Mouse (Mus musculus): ENCODE data around the gene Gm17662.

The Gm17662 gene

DNA sequence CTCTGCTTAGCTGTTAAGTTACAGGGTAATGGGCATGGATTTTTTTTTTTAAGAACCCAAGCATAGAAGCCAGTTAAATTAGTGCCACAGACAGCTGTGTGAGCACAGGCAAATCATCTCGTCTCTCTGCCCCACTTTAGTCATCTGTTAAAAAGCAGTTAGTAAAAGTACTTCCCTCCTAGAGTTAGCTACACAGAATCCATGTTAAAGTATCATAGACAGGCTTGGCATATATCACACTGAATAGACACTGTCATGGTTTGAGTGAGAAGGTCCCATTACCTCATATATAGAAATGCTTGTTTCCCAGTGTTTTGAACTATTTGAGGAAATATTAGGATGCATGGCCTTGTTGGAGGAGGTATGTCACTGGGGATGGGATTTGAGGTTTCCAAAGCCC lies at the start of gene Gm17662:
Gene Gm17662 (plus strand): TSS at position 301 of the 400 bp plus-strand sequence.
- DNase-seq (ENCODE audit: low read depth, low spot score): no peak

DNA sequence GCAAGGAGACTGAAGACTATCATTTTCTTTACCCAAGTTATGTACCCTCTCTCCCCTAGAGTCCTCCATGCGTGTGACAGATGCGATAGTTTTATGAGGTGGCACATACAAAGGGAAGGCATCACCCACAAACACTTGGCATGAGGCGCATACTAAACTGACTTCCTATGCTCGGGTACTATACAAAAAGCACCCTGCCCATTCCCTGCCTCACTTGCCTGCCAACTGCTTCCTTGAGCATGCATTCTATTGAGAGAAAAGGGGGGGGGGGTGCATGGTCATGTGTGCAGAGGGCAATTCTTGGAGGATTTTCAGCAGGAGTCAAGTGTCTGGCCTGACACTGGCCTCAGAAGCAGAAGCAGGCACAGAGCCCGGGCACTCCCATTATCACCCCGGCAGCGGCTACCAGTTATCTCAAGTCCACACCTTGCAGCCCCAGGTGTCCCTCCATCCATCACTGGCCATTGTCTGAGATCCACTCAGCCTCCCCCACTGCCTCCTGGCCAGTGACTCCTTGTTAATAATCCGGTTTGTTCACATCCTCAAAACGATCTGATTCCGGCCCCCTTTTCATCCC lies 46.3 kb upstream of the Gm17662 start:
- DNase-seq (ENCODE audit: low read depth, low spot score): no peak

DNA sequence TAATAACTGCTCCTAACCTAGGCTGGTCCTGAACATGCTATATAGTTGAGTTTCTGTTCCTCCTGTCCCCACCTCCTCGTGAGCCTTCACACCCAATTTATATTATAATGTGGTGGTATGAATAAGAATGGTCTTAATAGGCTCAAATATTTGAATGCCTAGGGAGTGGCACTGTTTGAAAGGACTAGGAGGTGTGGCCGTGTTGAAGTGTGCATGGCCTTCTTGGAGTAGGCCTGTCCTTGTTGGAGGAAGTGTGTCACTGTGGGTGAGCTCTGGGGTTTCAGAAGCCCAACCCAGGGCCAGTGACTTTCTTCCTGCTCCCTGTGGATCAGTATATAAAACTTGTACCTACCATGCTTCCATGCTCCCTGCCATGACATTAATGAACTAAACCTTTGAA lies 43.5 kb upstream of the Gm17662 start:
- peak; percentile 77 for DNase-seq (ENCODE audit: low read depth, low spot score)

DNA sequence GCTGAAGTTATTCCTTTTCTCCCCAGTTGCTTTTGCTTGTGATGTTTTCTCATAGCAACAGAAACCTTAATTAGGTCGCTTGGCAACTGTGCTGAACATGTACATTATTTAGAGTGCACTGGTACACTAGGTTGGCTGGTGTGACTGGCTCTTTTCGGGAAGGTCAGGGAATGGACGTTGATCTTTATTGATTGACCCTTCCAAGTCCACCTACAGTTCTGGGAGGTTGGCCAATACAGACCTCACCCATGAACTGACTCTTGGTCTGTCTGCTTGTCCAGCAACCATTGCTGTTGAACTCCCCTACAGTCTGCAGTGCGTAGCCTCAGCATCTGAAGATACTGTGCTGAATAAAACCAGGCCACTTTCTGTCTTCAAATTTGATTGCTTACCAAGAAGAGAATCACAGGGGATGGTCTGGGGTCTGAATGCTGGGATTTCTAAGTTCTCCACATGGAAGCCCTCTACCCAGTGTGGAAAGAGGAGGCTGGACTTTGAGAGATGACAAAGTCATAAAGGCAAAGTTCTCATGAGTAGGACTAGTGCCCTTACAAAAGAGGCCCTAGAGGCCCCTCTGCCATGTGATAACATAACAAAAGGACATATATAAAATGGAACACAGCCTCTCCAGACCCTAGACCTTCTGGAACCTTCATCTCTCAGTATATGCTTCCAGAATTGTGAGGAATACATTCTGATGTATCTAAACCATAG lies 40.5 kb upstream of the Gm17662 start:
- no peak for DNase-seq (ENCODE audit: low read depth, low spot score)

DNA sequence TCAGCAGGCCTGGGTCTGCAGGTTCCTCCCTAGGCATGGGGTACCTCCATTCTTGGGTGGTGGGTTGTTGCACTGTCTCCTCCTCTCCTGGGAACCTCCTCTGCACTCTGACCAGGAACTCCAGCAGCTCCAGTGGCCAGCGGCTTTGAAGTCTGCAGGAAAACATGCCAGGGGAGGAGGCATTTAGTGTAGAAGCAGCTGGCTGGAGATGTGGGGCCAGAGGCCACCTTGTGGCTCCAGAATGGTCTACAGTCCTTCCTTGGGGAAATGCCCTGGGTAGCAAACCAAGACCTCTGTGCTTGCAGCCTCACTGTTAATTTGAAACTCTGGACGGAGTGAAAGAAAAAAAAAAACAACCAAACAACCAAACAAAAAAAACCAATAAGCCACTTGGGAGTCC lies 39.6 kb upstream of the Gm17662 start:
- no peak for DNase-seq (ENCODE audit: low read depth, low spot score)

DNA sequence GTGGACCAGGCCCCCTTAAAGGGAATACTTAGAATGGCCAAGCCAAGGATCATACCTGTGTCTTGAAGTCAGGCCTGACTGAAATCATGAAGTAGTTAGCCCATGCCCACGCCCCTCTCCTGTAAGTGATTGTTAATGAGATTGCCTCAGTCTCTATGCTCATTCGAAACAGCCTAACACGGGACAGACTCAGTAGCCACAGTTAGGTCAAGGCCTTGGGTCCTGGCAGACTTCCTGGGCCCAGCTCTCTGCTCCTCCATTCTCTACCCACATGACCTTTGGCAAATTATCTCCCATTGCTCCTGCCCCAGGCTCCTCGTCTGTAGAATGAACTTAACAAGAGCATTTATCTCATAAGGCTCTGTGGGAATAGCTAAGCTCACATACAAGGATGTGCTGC lies 38.1 kb upstream of the Gm17662 start:
- DNase-seq (ENCODE audit: low read depth, low spot score): no peak

DNA sequence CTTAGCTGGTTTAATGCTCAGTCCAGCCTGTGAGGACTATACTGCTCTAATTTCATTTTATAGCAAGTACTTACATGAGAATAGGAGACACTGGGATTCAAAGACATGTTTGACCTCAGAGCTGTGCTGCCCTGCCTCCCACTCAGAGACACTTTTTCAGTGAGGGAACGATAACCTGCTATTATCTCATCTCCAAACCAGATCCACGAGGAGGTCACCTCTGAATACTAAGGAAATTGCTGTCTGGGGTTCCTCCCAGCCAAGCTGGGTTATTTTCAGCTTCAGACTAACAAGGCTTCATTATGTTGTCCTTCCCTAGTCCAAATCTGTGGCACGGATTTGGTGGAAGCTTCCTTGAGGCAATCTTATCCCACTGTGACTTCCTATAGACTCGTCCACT lies 37.2 kb upstream of the Gm17662 start:
- no peak for DNase-seq (ENCODE audit: low read depth, low spot score)

DNA sequence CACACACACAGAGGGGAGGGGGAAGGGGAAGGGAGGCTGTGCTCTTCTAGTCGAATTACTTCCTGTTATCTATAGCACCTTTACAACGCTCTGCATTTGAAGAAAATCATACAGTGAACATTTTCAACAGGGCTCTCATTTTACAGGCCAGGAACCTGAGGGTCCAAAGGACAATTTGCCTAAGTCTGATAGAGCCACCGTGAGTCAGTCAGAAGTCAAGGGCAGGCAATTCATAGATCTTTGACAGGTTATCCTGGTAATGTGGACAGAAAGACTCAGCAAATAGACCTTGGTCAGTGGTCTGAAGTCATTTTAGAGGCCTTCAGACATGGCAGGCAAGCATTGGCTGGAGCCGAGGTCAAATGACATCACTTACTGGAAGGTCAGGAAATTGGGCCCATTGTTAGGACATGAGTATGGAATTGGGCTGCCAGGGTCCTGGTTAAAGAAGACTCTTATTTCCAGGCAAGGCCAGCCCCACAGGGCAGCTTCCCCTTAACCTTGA lies 33.5 kb upstream of the Gm17662 start:
- DNase-seq (ENCODE audit: low read depth, low spot score): no peak

DNA sequence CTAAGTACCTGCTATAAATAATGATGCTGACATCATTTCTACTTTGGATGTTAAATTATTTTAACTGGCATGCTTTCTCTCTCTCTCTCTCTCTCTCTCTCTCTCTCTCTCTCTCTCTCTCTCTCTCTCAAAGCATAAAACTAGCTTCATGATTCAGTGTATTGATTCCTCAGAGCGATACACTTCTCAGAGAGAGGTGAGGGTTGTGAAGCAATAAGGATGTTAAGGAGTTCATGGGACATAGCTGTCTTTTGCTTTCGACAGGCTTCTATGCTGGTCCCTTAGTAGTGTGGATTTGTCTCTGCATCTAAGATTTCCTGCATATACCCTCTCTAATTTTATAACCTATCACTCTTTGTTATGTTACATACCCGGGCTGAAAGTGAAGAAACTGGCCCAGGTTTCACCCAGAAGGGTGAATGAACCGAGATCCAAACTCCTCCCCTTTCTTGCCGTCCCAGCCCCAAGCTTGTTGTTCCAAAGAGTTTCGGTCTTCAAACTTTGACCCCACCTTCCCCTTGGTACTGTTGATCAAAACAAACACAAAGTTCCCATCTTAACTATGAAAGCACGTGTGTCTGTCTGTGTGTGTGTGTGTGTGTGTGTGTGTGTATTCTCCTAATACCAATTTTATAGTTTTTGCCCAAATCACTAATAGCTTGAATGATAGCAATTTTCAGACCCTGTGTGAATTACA lies 32.6 kb upstream of the Gm17662 start:
- no peak for DNase-seq (ENCODE audit: low read depth, low spot score)

DNA sequence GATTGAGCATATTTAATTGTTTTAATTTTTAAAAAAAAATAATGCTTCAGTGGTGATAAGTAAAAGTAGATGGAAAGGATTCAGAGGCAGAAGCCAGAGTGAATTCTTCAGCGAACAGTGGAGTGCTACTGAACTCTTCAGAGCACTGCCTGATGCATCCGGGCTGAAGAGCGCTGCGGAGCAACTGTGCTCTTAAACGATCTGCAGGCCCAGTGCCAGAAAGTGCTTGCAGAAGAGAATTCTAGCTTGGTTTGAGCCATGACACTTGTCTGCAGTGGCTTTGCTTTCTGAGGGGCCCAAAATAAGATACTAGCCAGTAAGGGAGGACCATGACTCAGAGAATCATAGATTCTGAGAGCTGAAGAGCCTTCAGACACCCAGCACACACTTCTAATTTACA lies 28.2 kb upstream of the Gm17662 start:
- no peak for DNase-seq (ENCODE audit: low read depth, low spot score)

DNA sequence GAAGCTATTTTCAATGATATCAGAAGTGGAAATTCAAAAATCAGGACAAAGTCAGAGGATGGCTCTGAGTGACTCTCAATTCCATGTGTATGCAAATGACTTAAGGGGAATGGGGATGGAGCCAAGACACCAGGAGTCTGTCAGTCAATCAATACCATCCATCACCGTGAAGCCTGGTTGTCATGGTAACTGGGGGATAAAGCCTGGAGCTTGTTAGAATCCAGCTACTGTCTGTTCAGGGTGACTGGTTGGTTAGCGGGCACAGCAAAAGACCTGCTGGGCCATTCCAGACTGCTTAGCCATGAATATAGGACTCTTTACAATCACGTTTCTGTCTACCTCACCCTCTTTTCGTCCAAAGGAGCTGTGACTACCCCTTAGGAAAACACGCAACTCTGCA lies 22.0 kb upstream of the Gm17662 start:
- no peak for DNase-seq (ENCODE audit: low read depth, low spot score)

DNA sequence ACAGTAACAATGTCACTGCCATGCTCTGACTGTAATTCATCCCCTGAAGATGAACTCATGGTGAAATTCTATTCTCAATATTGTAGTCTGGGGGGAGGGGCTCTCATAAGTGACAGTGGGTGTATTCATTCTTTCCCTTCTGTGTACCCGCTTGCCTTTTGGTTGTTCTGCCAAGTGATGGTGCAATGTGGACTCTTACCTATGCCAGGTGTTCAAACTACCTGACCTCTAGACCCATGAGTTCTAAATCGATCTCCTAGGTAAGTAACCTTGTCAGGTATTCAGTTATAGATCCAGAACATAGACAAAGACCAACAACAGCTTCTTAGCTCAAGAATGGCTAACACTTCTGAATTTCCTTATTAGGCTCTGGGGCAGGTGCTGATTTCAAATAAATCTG lies 18.8 kb upstream of the Gm17662 start:
- no peak for DNase-seq (ENCODE audit: low read depth, low spot score)

DNA sequence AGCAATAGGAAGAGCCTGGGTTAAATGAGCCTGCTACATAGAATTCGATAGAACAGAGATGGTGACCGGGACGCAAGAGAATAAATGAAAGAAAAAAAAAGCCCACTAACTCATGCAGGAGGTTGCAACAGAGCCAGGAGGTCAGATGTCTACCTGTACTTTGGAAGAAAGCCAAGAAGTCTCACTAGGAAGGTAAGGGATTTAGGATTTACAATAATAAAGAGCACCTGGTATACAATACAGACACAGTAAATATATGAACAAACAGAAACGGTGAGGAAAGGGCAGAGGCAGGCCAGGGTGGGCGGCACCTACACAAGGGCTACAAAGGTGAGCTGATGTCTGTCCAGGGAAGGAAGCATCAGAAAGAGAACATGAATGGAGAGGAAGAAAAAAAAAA lies 14.9 kb upstream of the Gm17662 start:
- no peak for DNase-seq (ENCODE audit: low read depth, low spot score)

DNA sequence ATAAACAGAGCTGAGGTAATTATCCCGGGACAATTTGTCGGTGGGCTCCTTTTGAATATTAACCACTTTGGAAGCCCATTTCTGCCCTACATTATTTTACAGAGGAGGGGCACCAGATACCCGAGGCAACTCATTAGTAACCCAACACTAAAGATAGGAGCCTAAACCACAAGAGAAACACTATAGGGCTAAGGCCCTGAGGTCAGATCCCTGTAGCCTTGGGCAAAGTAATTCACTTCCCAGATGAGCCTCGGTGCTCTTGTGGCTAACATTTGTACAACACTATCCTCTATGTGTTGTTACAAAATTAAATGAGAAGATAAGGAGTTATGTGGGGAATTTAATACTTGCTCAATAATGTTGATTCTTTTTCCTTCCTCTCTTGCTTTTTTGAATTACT lies 13.6 kb upstream of the Gm17662 start:
- no peak for DNase-seq (ENCODE audit: low read depth, low spot score)

DNA sequence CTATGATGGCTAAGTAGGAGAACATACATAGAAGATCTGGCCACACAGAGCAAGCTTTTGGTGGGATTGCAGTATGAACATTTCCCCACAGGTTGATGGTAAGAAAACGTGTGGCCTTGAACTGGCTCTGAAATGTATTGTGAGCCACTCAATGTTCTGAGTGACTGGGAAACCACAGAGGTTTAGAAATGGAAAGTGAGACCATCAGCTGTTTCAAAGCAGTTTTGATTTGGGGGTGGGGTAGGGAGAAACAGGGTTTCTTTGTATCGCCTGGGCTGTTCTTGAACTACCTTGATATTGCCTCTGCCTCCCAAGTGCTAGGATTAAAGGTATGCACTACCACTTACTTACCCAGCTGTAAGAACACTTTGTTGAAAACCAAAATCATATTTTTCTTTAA lies 1.9 kb upstream of the Gm17662 start:
- peak; percentile 24 for DNase-seq (ENCODE audit: low read depth, low spot score)

DNA sequence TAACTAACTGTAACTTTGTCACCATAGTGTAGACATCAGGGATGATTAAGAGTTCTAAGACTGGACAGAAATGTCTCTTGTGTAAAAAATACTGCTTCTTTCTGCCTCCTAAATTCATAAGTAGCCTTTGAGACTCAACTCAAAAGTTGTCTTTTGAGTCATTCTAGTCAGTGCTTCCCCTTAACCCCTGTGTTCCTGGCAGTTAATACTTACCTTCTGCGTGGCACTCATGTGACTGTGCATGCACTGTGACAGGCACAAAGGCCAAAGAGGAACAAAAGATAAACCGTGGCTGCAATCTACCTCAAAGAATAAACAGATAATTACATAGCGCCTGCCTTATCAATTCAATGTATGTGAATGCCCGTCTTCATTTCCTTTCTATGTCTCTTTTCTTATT lies 694 bp downstream of the Gm17662 start:
- no peak for DNase-seq (ENCODE audit: low read depth, low spot score)

DNA sequence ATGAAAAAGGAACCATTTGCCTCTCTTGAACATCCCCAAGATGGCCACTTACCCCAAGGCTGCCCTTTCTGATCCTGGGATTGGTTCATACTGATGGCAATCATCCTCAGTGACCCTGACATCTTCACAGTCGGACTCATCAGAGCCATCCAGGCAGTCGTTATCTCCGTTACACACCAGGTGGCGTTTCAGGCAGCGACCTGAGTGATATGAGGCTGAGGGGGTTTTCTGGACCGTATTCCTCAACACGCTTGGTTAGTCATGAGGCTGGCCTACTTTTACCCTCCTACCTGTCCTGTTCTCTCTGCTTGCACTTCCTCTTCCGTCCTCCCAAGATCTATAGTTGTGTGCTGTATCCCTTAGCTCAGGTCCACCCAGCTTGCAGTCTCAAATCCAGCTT lies 4.1 kb downstream of the Gm17662 start:
- peak; percentile 13 for DNase-seq (ENCODE audit: low read depth, low spot score)

DNA sequence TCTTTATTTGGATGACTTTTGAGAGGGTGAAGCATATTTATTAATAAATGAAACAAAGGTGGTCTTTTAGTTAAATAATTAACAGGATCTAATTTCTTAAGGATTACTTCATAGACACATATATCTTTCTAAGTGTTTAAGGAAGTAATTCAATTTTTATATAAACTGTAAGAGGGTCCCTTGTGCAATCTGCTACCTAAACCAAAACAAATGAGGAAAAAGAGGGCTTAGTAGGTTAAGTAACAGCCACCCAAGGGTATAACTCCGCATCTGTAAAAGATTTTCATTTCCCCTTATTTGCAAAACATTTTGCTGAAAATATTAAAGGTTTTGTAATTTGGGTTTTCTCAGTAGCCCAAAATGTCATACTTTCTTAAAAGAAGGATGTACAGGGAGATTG lies 7.3 kb downstream of the Gm17662 start:
- DNase-seq (ENCODE audit: low read depth, low spot score): no peak

DNA sequence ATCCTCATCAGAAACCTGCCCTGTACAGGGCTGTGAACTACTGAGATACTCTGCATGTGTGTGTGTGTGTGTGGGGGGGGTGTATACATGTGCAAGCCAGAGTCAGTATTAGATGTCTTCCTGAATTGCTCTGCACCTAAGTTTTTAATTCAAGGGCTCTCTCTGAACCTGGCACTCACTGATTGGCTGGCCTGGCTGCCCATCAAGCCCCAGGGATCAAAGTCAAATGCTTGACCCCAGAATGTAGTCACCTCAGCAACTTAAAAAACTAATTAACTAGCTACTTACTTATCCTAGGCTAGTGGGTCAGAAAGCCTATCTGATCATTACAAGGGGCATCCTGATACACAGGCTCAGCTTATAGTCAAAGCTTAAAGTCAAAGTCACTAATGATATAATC lies 12.5 kb downstream of the Gm17662 start:
- DNase-seq (ENCODE audit: low read depth, low spot score): no peak

DNA sequence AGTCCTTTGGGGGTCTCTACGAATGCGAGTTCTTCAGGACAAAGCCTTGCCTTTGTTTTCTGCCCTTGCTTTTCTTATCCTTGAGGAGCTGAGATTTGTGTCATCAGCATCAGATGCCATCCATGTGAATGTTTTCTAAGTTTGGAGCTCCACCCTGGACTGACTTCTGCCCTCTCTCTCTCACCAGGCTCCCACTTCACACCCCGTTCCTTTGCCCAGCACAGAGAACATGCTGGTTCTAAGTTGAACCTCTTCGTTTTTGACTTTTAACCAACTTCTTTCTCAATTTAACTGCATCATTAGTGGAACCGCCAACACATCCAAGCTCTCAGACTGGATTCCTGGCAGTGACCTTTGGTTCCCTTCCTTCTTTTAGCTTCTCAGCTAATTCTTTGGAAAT lies 13.1 kb downstream of the Gm17662 start:
- DNase-seq (ENCODE audit: low read depth, low spot score): no peak

DNA sequence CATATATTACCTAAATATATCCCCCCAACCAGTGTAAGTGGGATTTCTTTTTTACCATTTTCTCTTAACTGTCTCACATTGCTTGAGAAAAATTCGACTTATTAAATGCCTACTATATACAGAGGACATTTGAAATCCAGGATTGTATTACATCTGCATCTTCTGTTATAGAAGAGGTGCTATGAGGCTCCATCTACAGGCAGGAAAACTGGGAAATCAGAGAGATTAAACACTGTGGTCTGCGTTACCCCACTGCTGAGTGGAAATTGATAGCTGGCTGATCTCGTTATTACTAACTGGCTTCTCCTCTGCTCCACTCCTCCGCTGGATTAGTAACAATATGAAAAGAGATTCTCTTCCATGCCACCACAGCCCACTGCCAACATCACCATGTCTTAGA lies 18.7 kb downstream of the Gm17662 start:
- DNase-seq (ENCODE audit: low read depth, low spot score): no peak

DNA sequence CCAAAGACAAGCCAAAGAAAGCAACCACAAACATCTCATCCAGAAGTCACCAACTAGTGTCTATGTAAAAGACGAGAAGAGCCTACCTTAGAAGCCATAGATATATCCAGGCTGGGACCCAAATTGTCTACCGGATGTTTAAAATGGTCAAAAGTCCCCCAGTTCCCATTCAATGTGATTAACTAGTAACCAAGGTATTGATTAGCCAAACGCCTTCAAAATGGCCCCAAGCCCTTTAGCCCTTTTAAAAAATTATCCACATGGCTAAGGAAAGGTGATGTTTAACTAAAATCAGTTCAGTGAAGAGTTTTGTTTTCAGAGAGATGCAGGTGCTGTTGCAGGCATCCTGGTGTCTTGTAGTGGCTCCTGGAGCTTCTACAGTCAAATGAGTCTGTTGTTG lies 19.2 kb downstream of the Gm17662 start, which contains the start of gene C8a:
Gene C8a (minus strand): TSS at position 76 of the 400 bp plus-strand sequence.
- no peak for DNase-seq (ENCODE audit: low read depth, low spot score)

DNA sequence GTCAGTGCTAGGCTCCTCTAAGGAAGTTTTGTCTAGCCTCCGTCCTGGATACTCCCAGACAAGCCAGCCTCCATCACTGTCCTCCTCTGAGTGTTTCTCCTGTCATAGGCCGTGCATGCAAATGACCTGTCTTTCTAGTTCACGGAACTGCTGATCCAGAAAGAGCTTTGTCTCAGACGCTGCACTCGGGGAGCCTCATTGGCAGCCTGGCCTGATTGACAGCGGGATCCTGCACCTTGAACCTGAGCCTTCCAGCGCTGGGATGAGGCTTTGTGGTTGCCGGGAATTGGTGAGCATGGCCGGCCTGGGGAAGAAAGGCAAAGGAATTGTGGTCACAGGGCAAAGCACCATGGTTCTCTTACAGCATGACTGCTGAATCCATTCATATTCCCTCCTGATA lies 30.4 kb downstream of the Gm17662 start:
- DNase-seq (ENCODE audit: low read depth, low spot score): no peak

Data from ZHBTc4 (cell line).